Mouse (Mus musculus) MEL (cell line): ENCODE results near the gene Eaf1.
"Not testable (repeated sequence)": the region's sequence is repeated elsewhere in the genome, so short reads cannot be mapped to it uniquely, and the experiment has no call there.

Experiments
- BHLHE40 ChIP-seq: IDR thresholded peaks from 2 replicates; pipeline ENCODE4 v1.6.1; 2012; ENCODE audit warnings: low read depth, mild to moderate bottlenecking, inconsistent platforms, low read length, improper control_type of control experiment, borderline replicate concordance
- CHD2 ChIP-seq: IDR thresholded peaks from 2 replicates; pipeline ENCODE4 v1.6.1; 2011; ENCODE audit warnings: low read length, improper control_type of control experiment
- CTCF ChIP-seq, 3 experiments: IDR thresholded peaks in 2 of 3; conservative IDR thresholded peaks in 1 of 3; 2 replicates each; pipeline ENCODE4 v1.5.1; 2011 to 2012; ENCODE audit warnings: low read length in 3 of 3, low read depth in 2 of 3, mild to moderate bottlenecking in 2 of 3, improper control_type of control experiment in 1 of 3, inconsistent platforms in 1 of 3, mixed read lengths in 1 of 3, moderate library complexity in 1 of 3; ENCODE audit not compliant: control insufficient read depth in 1 of 3, insufficient read depth in 1 of 3, poor library complexity in 1 of 3, severe bottlenecking in 1 of 3
- EP300 ChIP-seq, 2 experiments: IDR thresholded peaks; 2 replicates each; pipeline ENCODE4 v1.6.1; 2011; ENCODE audit warnings: improper control_type of control experiment in 2 of 2, low read length in 2 of 2, low read depth in 1 of 2, mild to moderate bottlenecking in 1 of 2
- MAFK ChIP-seq: IDR thresholded peaks from 2 replicates; pipeline ENCODE4 v1.6.1; 2011; ENCODE audit warnings: low read depth, mild to moderate bottlenecking, low read length, improper control_type of control experiment, borderline replicate concordance
- MAX ChIP-seq: IDR thresholded peaks from 2 replicates; pipeline ENCODE4 v1.6.1; 2011; ENCODE audit warnings: low read length, improper control_type of control experiment
- MYC ChIP-seq: IDR thresholded peaks from 2 replicates; pipeline ENCODE4 v1.6.1; 2011; ENCODE audit warnings: low read depth, mild to moderate bottlenecking, low read length, improper control_type of control experiment, moderate library complexity
- NELFE ChIP-seq: IDR thresholded peaks from 2 replicates; pipeline ENCODE4 v1.6.1; 2011; ENCODE audit warnings: low read depth, low read length, improper control_type of control experiment
- POLR2A ChIP-seq, 2 experiments: IDR thresholded peaks; 2 replicates each; pipeline ENCODE4 v1.6.1; 2011 to 2012; ENCODE audit warnings: low read length in 2 of 2, mild to moderate bottlenecking in 2 of 2, control low read depth in 1 of 2, improper control_type of control experiment in 1 of 2, low read depth in 1 of 2, moderate library complexity in 1 of 2; ENCODE audit not compliant: control insufficient read depth in 1 of 2, insufficient read depth in 1 of 2, poor library complexity in 1 of 2

DNA sequence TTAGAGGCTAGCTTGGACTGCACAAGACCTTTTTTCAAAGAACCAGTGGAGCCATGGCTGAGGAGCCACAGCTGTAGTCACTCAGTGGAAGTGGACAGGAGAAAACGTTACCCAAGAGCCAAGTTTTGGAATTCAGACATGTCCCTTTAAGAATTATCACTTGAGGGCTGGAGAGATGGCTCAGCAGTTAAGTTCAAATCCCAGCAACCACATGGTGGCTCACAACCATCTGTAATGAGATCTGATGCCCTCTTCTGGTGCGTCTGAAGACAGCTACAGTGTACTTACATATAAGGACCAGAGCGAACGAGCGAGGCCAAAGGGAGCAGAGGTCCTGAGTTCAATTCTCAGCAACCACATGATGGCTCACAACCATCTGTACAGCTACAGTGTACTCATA, 32.0 kb upstream of the Eaf1 start:
- TF ChIP-seq MYC: peak; percentile 39; the same call in 1 of the 2 replicates
- TF ChIP-seq POLR2A (IDR thresholded peaks at IDR 0.05; ENCODE audit: control insufficient read depth in 1 of 2, insufficient read depth in 1 of 2, low read depth in 1 of 2, low read length in 2 of 2, poor library complexity in 1 of 2); NELFE; CHD2; MAX; MAFK; BHLHE40; EP300 (IDR thresholded peaks at IDR 0.05; ENCODE audit: low read depth in 1 of 2, low read length in 2 of 2): not testable (repeated sequence)
- TF ChIP-seq CTCF (IDR thresholded peaks at IDR 0.05 in 2 of 3, conservative IDR thresholded peaks at IDR 0.05 in 1 of 3; ENCODE audit: control insufficient read depth in 1 of 3, insufficient read depth in 1 of 3, low read depth in 2 of 3, low read length in 3 of 3, poor library complexity in 1 of 3, severe bottlenecking in 1 of 3): peak in 2 of 3 experiments; percentile 9 to 56; a peak in 2 of 6 replicates
